Mouse (Mus musculus) kidney, postnatal 0 days (tissue): ENCODE data around the gene Znfx1. TPM values are rescaled to one million over a fixed set of nuclear protein-coding genes. Genes with fewer than 3 reads are reported as not detected.

Experiments
- ATAC-seq: fragments of 200-750 bp; cut with Nextera tagmentation; replicated peaks from 2 replicates; pipeline ENCODE4 v1.8.0; 2017; ENCODE audit warnings: low read depth, moderate number of reproducible peaks, moderate TSS enrichment, moderate library complexity; ENCODE audit not compliant: low FRiP score
- DNase-seq: peaks from one replicate; pipeline ENCODE4 v3.0.0-alpha.2; 2016; ENCODE audit warnings: low spot score
- H3K27ac ChIP-seq: fragments of 300-500 bp; sonication (generic); 2 replicates; pipeline ENCODE4 v1.5.1; 2014; ENCODE audit warnings: mild to moderate bottlenecking
- H3K27me3 ChIP-seq: fragments of 300-500 bp; sonication (generic); 2 replicates; pipeline ENCODE4 v1.6.1; 2014; ENCODE audit warnings: low read length, mixed read lengths; ENCODE audit not compliant: insufficient read depth
- H3K36me3 ChIP-seq: fragments of 300-500 bp; sonication (generic); 2 replicates; pipeline ENCODE4 v1.6.1; 2014; ENCODE audit warnings: low read length, mixed read lengths; ENCODE audit not compliant: insufficient read depth
- H3K4me1 ChIP-seq: fragments of 300-500 bp; sonication (generic); replicated peaks from 2 replicates; pipeline ENCODE4 v1.6.1; 2014; ENCODE audit warnings: antibody characterized with exemption, low read length, mixed read lengths; ENCODE audit not compliant: insufficient read depth
- H3K4me2 ChIP-seq: fragments of 300-500 bp; sonication (generic); 2 replicates; pipeline ENCODE4 v1.6.1; 2014; ENCODE audit warnings: mild to moderate bottlenecking, low read length, moderate library complexity, mixed read lengths
- H3K4me3 ChIP-seq: fragments of 300-500 bp; sonication (generic); replicated peaks from 2 replicates; pipeline ENCODE4 v1.5.1; 2014; ENCODE audit warnings: low read depth, low read length
- H3K9ac ChIP-seq: fragments of 300-500 bp; sonication (generic); 2 replicates; pipeline ENCODE4 v1.6.1; 2014; ENCODE audit warnings: low read depth, low read length
- H3K9me3 ChIP-seq: fragments of 300-500 bp; sonication (generic); replicated peaks from 2 replicates; pipeline ENCODE4 v1.6.1; 2016; ENCODE audit warnings: low read length, inconsistent platforms, mixed read lengths
- CTCF ChIP-seq: IDR thresholded peaks from 2 replicates; pipeline ENCODE4 v1.5.1; 2016; ENCODE audit warnings: antibody characterized with exemption, low read depth, mild to moderate bottlenecking, moderate library complexity
- WGBS: fragments of 180-500 bp; shearing (Covaris S2); extraction: QIAGEN DNeasy Blood & Tissue Kit; methylation state at CpG from one replicate; pipeline ENCODE4 v1.1.7; 2014; 5-methylcytosine and 5-hydroxymethylcytosine counted together
- polyA plus RNA-seq: library from polyadenylated mRNA; unstranded; fragments of >200 nt; fragmentation: Nextera tagmentation; extraction: Ambion mirVana; gene quantifications from 2 replicates; pipeline ENCODE4 v1.2.1, GENCODE M21; 2015

Znfx1 gene
- polyA plus RNA-seq, 1 experiment from 2014 or later, result 10.7 TPM

DNA sequence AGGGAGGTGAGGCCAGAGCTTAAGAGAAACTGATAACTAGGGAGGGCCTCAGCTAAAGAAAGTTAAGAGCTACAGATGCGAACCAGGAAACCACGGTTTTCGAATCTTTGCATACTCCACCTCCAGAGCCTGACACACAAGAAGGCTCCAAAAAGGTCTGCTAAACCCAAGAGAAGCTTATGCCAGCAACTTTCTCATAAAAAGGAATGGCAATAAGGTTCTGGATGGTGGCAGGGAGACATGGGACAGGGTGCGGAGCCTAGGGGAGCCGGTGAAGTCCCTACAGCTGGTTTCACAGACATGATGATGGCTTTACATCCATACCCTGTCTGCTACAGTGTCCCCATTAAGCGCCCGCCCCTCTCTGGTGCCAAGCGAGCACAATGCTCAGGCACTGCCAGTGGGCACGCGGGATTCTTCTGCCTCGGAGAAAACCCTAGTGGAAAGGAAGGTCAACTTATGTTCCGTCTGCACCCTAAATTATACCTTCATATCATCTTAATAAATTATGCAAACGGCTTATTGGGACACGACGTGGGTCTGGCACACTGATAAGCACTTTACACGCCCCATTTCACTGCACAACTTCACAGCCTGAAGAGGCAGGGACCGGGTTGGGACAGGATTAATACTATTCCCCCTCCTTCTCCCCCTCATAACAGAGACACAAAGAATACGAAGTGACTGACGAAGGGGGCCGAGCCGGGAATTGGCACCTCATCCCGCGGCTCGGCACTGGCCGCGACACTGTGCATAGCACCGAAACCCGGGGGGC lies 67.6 kb downstream of the Znfx1 start:
- Histone ChIP-seq H3K4me1 (peaks cover 20% of the 10 kb centered on the region; the same call in 1 of the 2 replicates), H3K9me3 (no peaks in the 10 kb centered on the region), H3K36me3 (no peaks in the 10 kb centered on the region), H3K9ac (peak overlapping the region; percentile 92), H3K4me2 (peak overlapping the region; percentile 87), H3K27ac (peak overlapping the region; percentile 95), H3K27me3 (no peaks in the 10 kb centered on the region), H3K4me3 (peak overlapping the region; percentile 81)
- ATAC-seq, result no peak
- peak; percentile 46 for DNase-seq
- WGBS, result under 1% methylated on average over 28 of the region's 28 CpGs
- TF ChIP-seq CTCF, result no peak

DNA sequence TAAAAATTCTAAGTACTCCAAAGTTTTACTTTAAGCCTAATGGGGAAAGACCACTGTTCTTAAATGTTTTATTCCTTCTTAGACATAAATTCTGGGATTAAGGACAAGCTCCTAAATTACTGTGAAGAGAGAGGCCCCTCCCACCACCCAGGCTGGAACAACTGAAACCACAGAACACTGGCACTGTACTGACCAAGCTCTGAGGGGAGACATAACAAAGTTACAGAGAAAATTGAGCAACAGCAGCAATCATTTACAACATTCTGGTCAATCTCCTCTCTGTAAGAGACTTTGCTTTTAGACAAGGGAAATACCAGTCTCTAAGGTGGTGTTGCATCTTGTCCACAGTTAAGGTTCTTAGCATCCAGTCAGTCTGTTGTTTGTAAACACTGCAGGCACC lies 70.9 kb downstream of the Znfx1 start:
- Histone ChIP-seq H3K36me3 (no peaks in the 10 kb centered on the region), H3K27me3 (no peaks in the 10 kb centered on the region), H3K4me1 (peaks cover 20% of the 10 kb centered on the region; the same call in 1 of the 2 replicates), H3K4me3 (no peak overlapping the region), H3K9me3 (no peaks in the 10 kb centered on the region), H3K27ac (no peak overlapping the region), H3K4me2 (no peak overlapping the region), H3K9ac (no peak overlapping the region)
- no peak for TF ChIP-seq CTCF
- ATAC-seq (no peak), DNase-seq (peak; percentile 46)

DNA sequence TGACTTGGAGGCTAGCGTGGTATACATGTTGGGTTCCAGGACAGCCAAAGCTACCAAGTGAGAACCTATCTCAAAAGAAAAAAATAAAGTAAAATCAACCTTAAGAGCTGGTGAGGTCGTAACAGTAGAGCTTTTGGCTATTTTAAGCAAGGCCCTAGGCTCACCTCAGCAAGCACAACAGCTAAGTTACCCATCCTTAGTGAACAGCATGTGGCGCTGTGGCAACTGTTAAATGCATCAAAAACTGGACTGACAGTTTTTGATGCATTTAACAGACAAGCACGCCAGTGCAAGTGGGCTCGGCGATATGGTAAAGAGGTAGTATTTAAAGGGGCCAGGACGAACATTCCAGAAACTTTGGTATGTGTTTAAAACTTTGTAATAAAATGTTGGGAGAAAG lies 72.0 kb downstream of the Znfx1 start:
- no peaks in the 10 kb centered on the region for H3K27me3 ChIP-seq
- WGBS, result 68% methylated on average over 7 of the region's 7 CpGs
- H3K9me3 ChIP-seq, result no peaks in the 10 kb centered on the region
- ATAC-seq (no peak), DNase-seq (no peak)
- no peak overlapping the region for H3K9ac ChIP-seq
- no peak overlapping the region for H3K27ac ChIP-seq
- no peak overlapping the region for H3K4me2 ChIP-seq
- no peak overlapping the region for H3K4me3 ChIP-seq
- H3K36me3 ChIP-seq, result no peaks in the 10 kb centered on the region
- TF ChIP-seq CTCF, result peak; percentile 30; the same call in 1 of the 2 replicates
- peaks cover 20% of the 10 kb centered on the region; the same call in 1 of the 2 replicates for H3K4me1 ChIP-seq

Other genes with a start within 250 kb of the Znfx1 start
- 64.2 and 71.6 TPM in 2 replicates for gene Cse1l, start 157.0 kb downstream of the Znfx1 start, polyA plus RNA-seq
- gene Stau1, start 66.7 kb downstream of the Znfx1 start, polyA plus RNA-seq, result 61.4 and 73.3 TPM in 2 replicates
- gene Ddx27, start 47.8 kb downstream of the Znfx1 start, polyA plus RNA-seq, result 33.3 and 37.9 TPM in 2 replicates
- 1.3 and 1.4 TPM in 2 replicates for gene Kcnb1, start 127.1 kb upstream of the Znfx1 start, polyA plus RNA-seq
- 17.7 and 18.7 TPM in 2 replicates for gene Ptgis, start 177.6 kb upstream of the Znfx1 start, polyA plus RNA-seq